Mouse (Mus musculus) embryonic facial prominence, embryonic 13.5 days (tissue): Measurements from ENCODE around the gene AI182371. TPM values are rescaled to one million over a fixed set of nuclear protein-coding genes. Genes with fewer than 3 reads are reported as not detected.

Source experiments
- polyA plus RNA-seq: library from polyadenylated mRNA; unstranded; fragments of >200 nt; fragmentation: Nextera tagmentation; extraction: Ambion mirVana; gene quantifications from 2 replicates; pipeline ENCODE4 v1.2.1, GENCODE M21; 2015

AI182371 gene
- polyA plus RNA-seq, 1 experiment from 2014 or later: 0.30 TPM

Other genes starting within 250 kb of the AI182371 start
- gene Cutal, start 227.1 kb downstream of the AI182371 start, polyA plus RNA-seq: 0.15 TPM in 2 replicates
- gene Psmd5, start 226.6 kb downstream of the AI182371 start, polyA plus RNA-seq: 96.4 and 101 TPM in 2 replicates
- gene Phf19, start 187.5 kb downstream of the AI182371 start, polyA plus RNA-seq: 3.5 and 5.2 TPM in 2 replicates
- gene Traf1, start 139.8 kb downstream of the AI182371 start, polyA plus RNA-seq: 2.4 and 4.3 TPM in 2 replicates
- 0.52 TPM in 1 of 2 replicates, not detected in the other for gene Hc, start 40.1 kb downstream of the AI182371 start, polyA plus RNA-seq
- 32.1 and 32.3 TPM in 2 replicates for gene Cntrl, start 7.9 kb upstream of the AI182371 start, polyA plus RNA-seq
- gene Rab14, start 99.6 kb upstream of the AI182371 start, polyA plus RNA-seq: 354 and 366 TPM in 2 replicates
- gene Gsn, start 154.8 kb upstream of the AI182371 start, polyA plus RNA-seq: 176 and 188 TPM in 2 replicates
- gene Stom, start 235.4 kb upstream of the AI182371 start, polyA plus RNA-seq: 22.0 and 27.5 TPM in 2 replicates